Mouse (Mus musculus) forebrain, embryonic 14.5 days (tissue): ENCODE data around the gene Ccna2. TPM values are rescaled to one million over a fixed set of nuclear protein-coding genes. Genes with fewer than 3 reads are reported as not detected.

Source experiments
- ATAC-seq: fragments of 200-750 bp; cut with Nextera tagmentation; 2 replicates; pipeline ENCODE4 v1.8.0; 2017; ENCODE audit warnings: mild to moderate bottlenecking, moderate library complexity
- DNase-seq: peaks from one replicate; pipeline ENCODE4 v3.0.0-alpha.2; 2015; ENCODE audit warnings: low spot score
- H3K27ac ChIP-seq: fragments of 300-500 bp; sonication (generic); 2 replicates; pipeline ENCODE4 v1.5.1; 2014; ENCODE audit warnings: low read depth, mild to moderate bottlenecking, control low read depth, low read length, moderate library complexity
- H3K27me3 ChIP-seq: fragments of 300-500 bp; sonication (generic); replicated peaks from 2 replicates; pipeline ENCODE4 v1.6.1; 2014; ENCODE audit warnings: low read length, control low read depth, mixed read lengths; ENCODE audit not compliant: control insufficient read depth, insufficient read depth
- H3K36me3 ChIP-seq: fragments of 300-500 bp; sonication (generic); 2 replicates; pipeline ENCODE4 v1.6.1; 2014; ENCODE audit warnings: low read length, control low read depth; ENCODE audit not compliant: control insufficient read depth, insufficient read depth
- H3K4me1 ChIP-seq: fragments of 300-500 bp; sonication (generic); 2 replicates; pipeline ENCODE4 v1.6.1; 2014; ENCODE audit warnings: antibody characterized with exemption, low read length, control low read depth; ENCODE audit not compliant: control insufficient read depth, insufficient read depth
- H3K4me2 ChIP-seq: fragments of 300-500 bp; sonication (generic); 2 replicates; pipeline ENCODE4 v1.6.1; 2014; ENCODE audit warnings: mild to moderate bottlenecking, control low read depth, low read length
- H3K4me3 ChIP-seq: fragments of 300-500 bp; sonication (generic); 2 replicates; pipeline ENCODE4 v1.5.1; 2014; ENCODE audit warnings: low read depth, low read length, control low read depth
- H3K9ac ChIP-seq: fragments of 300-500 bp; sonication (generic); 2 replicates; pipeline ENCODE4 v1.6.1; 2014; ENCODE audit warnings: mild to moderate bottlenecking, low read length, control low read depth, moderate library complexity
- H3K9me3 ChIP-seq: fragments of 300-500 bp; sonication (generic); replicated peaks from 2 replicates; pipeline ENCODE4 v1.6.1; 2016; ENCODE audit warnings: low read length, control low read depth, mixed read lengths; ENCODE audit not compliant: control insufficient read depth
- WGBS: fragments of 180-500 bp; shearing (Covaris S2); extraction: QIAGEN DNeasy Blood & Tissue Kit; methylation state at CpG from one replicate; pipeline ENCODE4 v1.1.7; 2014; 5-methylcytosine and 5-hydroxymethylcytosine counted together
- polyA plus RNA-seq: library from polyadenylated mRNA; unstranded; fragments of >200 nt; fragmentation: Nextera tagmentation; extraction: Ambion mirVana; gene quantifications from 2 replicates; pipeline ENCODE4 v1.2.1, GENCODE M21; 2014

The Ccna2 gene
- polyA plus RNA-seq, 1 experiment from 2014 or later = 143 TPM

GRCm38 (mm10) chr3:36530345-36530744 is 41.6 kb downstream of the Ccna2 start:
- Histone ChIP-seq H3K27ac (no peak overlapping the region), H3K9ac (no peak overlapping the region), H3K36me3 (no peaks in the 10 kb centered on the region), H3K27me3 (no peaks in the 10 kb centered on the region), H3K4me1 (peaks cover 10% of the 10 kb centered on the region; the same call in 1 of the 2 replicates), H3K9me3 (no peaks in the 10 kb centered on the region), H3K4me2 (no peak overlapping the region), H3K4me3 (no peak overlapping the region)
- DNase-seq (peak; percentile 64), ATAC-seq (peak; percentile 69; the same call in 1 of the 2 replicates)
- 78% methylated on average over 6 of the region's 6 CpGs for WGBS

DNA sequence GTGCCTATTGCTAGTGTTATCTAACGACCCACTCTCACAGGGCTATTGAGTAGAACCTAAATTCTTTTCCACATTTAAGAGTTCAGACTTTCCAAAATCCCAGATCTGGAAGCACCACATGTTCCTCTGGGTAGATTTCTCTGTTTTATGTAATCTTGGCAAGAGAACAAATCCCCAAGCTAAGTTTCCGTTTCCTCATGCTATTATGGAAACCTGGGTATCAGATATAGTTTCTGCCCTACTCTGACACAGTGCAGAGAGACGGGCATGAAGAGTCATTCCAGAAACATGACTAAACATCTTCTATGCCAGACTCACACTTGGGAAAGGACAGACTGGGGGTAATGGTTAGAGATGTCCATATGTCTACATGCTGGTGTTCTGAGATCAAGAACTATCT is 47.5 kb downstream of the Ccna2 start:
- H3K9me3 ChIP-seq = no peaks in the 10 kb centered on the region
- no peak overlapping the region for H3K9ac ChIP-seq
- H3K4me3 ChIP-seq = no peak overlapping the region
- DNase-seq (no peak), ATAC-seq (no peak)
- H3K4me2 ChIP-seq = no peak overlapping the region
- H3K36me3 ChIP-seq = no peaks in the 10 kb centered on the region
- WGBS = 82% methylated on average over 3 of the region's 3 CpGs
- no peak overlapping the region for H3K27ac ChIP-seq
- no peaks in the 10 kb centered on the region for H3K4me1 ChIP-seq
- H3K27me3 ChIP-seq = peaks cover 2% of the 10 kb centered on the region; the same call in 1 of the 2 replicates

GRCm38 (mm10) chr3:36522137-36522536 is 49.8 kb downstream of the Ccna2 start:
- Histone ChIP-seq H3K4me3 (no peak overlapping the region), H3K27ac (no peak overlapping the region), H3K9me3 (no peaks in the 10 kb centered on the region), H3K9ac (no peak overlapping the region), H3K4me2 (peak overlapping the region; percentile 92; the same call in 1 of the 2 replicates), H3K27me3 (peaks cover 2% of the 10 kb centered on the region; the same call in 1 of the 2 replicates), H3K36me3 (no peaks in the 10 kb centered on the region), H3K4me1 (peaks cover 4% of the 10 kb centered on the region; the same call in 1 of the 2 replicates)
- ATAC-seq (no peak), DNase-seq (no peak)
- WGBS = 2% methylated on average over 4 of the region's 4 CpGs

DNA sequence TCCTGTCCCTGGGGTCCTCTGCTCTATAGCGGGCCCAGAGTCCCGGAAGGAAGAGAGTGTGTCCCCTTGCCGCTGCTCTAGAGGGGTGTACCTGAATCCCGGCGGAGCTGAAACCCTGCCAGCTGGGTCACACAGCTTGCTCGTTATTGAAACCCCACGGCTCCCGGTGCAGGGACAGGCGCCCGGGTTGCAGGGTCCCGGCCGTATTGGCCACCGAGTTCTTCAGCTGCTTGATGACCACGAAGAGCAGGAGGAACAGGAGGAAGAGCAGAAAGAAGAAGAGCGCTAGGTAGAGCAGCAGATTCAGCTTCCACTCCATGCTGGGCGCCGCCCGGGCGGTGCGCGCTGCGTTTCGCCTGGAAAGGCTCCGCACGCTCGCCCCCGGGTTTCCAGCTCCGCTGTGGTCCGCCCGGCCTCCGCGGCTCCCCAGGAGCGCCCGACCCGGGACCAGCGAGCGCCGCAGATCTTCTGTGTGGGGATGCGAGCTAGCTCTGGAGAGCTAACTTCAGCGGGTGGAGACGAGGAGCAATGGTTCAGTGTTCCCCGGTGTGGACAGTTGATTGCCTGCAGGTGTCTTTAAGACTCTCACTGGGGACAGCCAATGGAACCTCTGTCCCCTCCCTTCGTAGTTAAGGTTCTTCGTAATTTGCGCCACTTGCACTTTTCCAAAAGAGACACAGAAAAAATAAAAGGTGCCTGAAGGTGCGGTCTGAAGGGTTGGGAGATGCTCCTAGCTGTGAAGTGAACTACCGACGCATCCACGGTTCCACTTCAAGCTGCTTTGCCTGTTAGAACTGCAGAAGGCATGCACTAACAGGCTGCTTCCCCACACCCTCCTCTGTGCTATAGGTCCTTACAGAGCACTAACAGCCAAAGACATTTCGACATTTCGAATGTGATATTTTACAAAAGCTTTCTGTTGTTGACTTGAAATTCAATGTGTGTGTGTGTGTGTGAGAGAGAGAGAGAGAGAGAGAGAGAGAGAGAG is 50.6 kb downstream of the Ccna2 start, which contains the start of gene Gm11549:
Gene Gm11549, minus strand, starts transcription at position 741 of the 988 bp plus-strand sequence.
- WGBS = under 1% methylated on average over 51 of the region's 51 CpGs
- peak within 1 kb of the TSS; percentile 46 for H3K4me3 ChIP-seq
- ATAC-seq = peak; percentile 81

DNA sequence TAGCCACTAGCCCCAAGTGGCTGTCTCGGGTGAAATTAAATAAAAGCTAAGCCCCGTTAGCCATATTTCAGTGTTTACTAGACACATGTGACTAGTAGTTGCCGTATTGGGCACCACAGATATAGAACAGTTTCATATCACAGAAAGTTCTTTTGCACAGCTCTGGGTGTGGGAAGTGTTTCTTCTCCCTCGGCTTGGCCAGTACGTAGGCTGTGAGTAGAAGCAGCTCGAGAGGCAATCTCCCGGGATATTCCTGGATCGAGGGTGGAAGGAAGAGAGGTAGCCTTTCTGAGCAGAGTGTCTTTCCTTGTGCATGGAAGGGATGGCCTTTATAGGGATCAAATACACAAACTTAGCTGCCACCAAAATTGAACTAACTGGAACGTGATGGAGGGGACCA is 55.8 kb downstream of the Ccna2 start:
- no peak overlapping the region for H3K27ac ChIP-seq
- no peaks in the 10 kb centered on the region; the same call in 1 of the 2 replicates for H3K27me3 ChIP-seq
- DNase-seq = no peak

More for the DNA sequence above, 50.6 kb downstream of the Ccna2 start, which contains the start of gene Gm11549:
- Histone ChIP-seq H3K4me2 (peak within 1 kb of the TSS; percentile 92), H3K9ac (peak within 1 kb of the TSS; percentile 61), H3K27ac (no peak within 1 kb of the TSS), H3K9me3 (no peaks in the 10 kb centered on the region), H3K36me3 (no peaks in the 10 kb centered on the region), H3K27me3 (peaks cover 2% of the 10 kb centered on the region; the same call in 1 of the 2 replicates), H3K4me1 (peaks cover 4% of the 10 kb centered on the region; the same call in 1 of the 2 replicates)
- peak; percentile 44 for DNase-seq

More for the DNA sequence above, 55.8 kb downstream of the Ccna2 start:
- Histone ChIP-seq H3K4me2 (no peak overlapping the region), H3K9me3 (no peaks in the 10 kb centered on the region), H3K9ac (no peak overlapping the region), H3K4me3 (no peak overlapping the region), H3K36me3 (no peaks in the 10 kb centered on the region), H3K4me1 (peaks cover 4% of the 10 kb centered on the region; the same call in 1 of the 2 replicates)
- no peak for ATAC-seq
- WGBS = 91% methylated on average over 9 of the region's 9 CpGs

Other genes with a start within 250 kb of the Ccna2 start
- gene Anxa5, start 96.3 kb downstream of the Ccna2 start, polyA plus RNA-seq = 62.7 and 65.8 TPM in 2 replicates
- gene 1810062G17Rik, start 96.2 kb downstream of the Ccna2 start, polyA plus RNA-seq = 0.25 TPM in 1 of 2 replicates, not detected in the other
- 0.10 and 0.37 TPM in 2 replicates for gene Gm11549, start 50.3 kb downstream of the Ccna2 start, polyA plus RNA-seq
- gene Exosc9, start 19.5 kb downstream of the Ccna2 start, polyA plus RNA-seq = 92.1 and 93.0 TPM in 2 replicates
- gene Bbs7, start 41.3 kb upstream of the Ccna2 start, polyA plus RNA-seq = 16.6 and 20.2 TPM in 2 replicates
- gene Trpc3, start 118.0 kb upstream of the Ccna2 start, polyA plus RNA-seq = 4.8 and 5.6 TPM in 2 replicates